Mouse (Mus musculus): ENCODE results near the gene Foxd1. TPM values are rescaled to one million over a fixed set of nuclear protein-coding genes. Genes with fewer than 3 reads are reported as not detected.

Foxd1 gene
- total and polyA plus RNA-seq, 3 experiments = 0.05 to 0.06 TPM; not detected in 1

DNA sequence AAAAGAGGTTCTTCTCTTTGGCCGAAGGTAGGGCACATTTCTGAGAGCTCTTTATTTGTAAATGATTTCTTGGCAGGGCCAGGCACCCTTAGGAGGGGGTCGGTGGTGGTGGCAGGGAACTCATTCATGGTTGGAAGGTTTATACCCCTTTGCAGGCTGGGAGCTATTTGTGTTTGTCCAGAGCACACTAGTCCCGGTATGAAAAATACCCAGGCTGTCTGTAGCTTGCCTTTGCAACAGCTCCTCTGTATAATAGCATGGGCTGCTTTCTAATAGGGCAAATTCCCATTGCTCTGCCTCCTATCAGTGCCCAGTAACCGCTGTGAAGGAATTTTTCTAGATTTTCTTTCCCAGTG is 37.6 kb downstream of the Foxd1 start:
- H3K36me3 ChIP-seq (ENCODE audit: control insufficient read depth, insufficient read depth, low read length) = no peaks in the 10 kb centered on the region
- H3K27ac ChIP-seq = no peak overlapping the region
- no peak for DNase-seq
- TF ChIP-seq EP300 (IDR thresholded peaks at IDR 0.05; ENCODE audit: insufficient read depth, low read depth, low read length) = no peak
- peaks cover 19% of the 10 kb centered on the region for H3K27me3 ChIP-seq (ENCODE audit: control insufficient read depth, insufficient read depth, low read length)
- no peaks in the 10 kb centered on the region for H3K4me1 ChIP-seq (ENCODE audit: control insufficient read depth, insufficient read depth, low read length)
- H3K79me2 ChIP-seq (replicated peaks; ENCODE audit: control insufficient read depth, insufficient read depth, low read length) = no peaks in the 10 kb centered on the region
- intact Hi-C loops (cut with DNase I) = no loop called here
- 14% methylated on average over 4 of the region's 4 CpGs for WGBS
- H3K9ac ChIP-seq (ENCODE audit: low read depth, low read length) = no peak overlapping the region
- no peak overlapping the region for H3K4me3 ChIP-seq

DNA sequence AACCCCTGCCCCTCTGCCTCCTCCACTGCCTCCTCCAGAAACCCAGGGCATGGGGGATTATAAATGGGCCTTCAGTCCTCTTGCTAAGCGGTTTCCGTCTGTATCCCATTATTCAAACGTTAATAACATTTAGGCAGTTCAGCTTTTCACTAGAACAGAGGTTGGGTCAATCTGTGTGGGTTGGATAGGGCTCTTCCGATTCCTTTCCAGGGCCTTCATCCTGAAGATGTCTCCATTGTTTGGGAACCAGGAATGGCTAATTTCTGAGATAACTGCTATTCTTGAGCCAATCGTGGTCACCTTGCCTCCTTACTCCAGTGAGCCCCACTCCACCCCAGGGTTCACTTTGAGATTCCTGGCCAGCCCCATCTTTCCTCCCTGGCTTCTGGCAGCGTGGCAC is 38.0 kb downstream of the Foxd1 start:
- TF ChIP-seq CTCF (IDR thresholded peaks at IDR 0.05) (no peak), EP300 (IDR thresholded peaks at IDR 0.05; ENCODE audit: insufficient read depth, low read depth, low read length) (no peak), POLR2A (IDR thresholded peaks at IDR 0.05; ENCODE audit: insufficient read depth, low read depth, low read length) (no peak)
- H3K4me3 ChIP-seq = no peak overlapping the region
- H3K79me2 ChIP-seq (replicated peaks; ENCODE audit: control insufficient read depth, insufficient read depth, low read length) = no peaks in the 10 kb centered on the region
- no peaks in the 10 kb centered on the region for H3K36me3 ChIP-seq (ENCODE audit: control insufficient read depth, insufficient read depth, low read length)
- peaks cover 19% of the 10 kb centered on the region for H3K27me3 ChIP-seq (ENCODE audit: control insufficient read depth, insufficient read depth, low read length)
- DNase-seq = no peak
- H3K9ac ChIP-seq (ENCODE audit: low read depth, low read length) = no peak overlapping the region
- 54% methylated on average over 6 of the region's 6 CpGs for WGBS
- intact Hi-C loops (cut with DNase I) = no loop called here
- no peaks in the 10 kb centered on the region for H3K4me1 ChIP-seq (ENCODE audit: control insufficient read depth, insufficient read depth, low read length)
- H3K27ac ChIP-seq = no peak overlapping the region

DNA sequence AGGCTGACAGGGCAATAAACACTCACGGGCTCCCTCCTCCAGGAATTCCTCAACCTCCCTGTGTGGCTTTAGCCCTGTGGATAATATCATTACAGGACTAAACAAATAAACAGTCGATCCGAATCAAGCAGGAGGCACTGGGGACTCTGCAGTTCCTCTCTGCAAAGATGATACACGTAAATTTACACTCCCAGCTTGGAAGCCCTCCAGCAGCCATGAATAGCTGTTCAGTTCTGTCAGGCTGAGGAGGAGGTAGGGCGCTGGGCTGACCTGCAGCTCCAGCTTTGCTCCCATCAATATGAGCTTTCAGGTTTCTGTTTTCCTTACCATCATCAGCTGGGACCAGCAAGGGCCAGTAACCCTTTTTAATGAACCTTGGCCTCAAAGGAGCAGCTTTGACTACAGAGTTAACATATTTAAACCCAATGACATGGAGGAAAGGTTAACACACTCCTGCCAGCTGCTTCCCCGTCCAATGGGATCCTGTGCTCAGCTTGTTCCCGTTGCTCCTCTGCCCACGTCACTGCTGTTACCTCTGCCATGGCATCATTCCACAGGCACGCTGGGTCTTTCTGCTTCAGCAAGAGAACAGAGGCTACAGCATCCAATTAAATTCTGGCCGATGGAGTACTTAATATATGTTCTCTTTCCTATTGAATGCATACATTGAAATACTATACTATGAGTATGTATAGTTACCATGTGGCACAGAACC is 39.5 kb downstream of the Foxd1 start:
- Histone ChIP-seq H3K4me3 (no peak overlapping the region), H3K9ac (ENCODE audit: low read depth, low read length) (no peak overlapping the region), H3K4me1 (ENCODE audit: control insufficient read depth, insufficient read depth, low read length) (no peaks in the 10 kb centered on the region), H3K79me2 (replicated peaks; ENCODE audit: control insufficient read depth, insufficient read depth, low read length) (no peaks in the 10 kb centered on the region), H3K27me3 (ENCODE audit: control insufficient read depth, insufficient read depth, low read length) (peaks cover 19% of the 10 kb centered on the region), H3K36me3 (ENCODE audit: control insufficient read depth, insufficient read depth, low read length) (no peaks in the 10 kb centered on the region), H3K27ac (no peak overlapping the region)
- TF ChIP-seq EP300 (IDR thresholded peaks at IDR 0.05; ENCODE audit: insufficient read depth, low read depth, low read length) (no peak), POLR2A (IDR thresholded peaks at IDR 0.05; ENCODE audit: insufficient read depth, low read depth, low read length) (no peak), CTCF (IDR thresholded peaks at IDR 0.05) (no peak)
- WGBS = 31% methylated on average over 10 of the region's 10 CpGs
- intact Hi-C loops (cut with DNase I) = no loop called here
- peak in 1 of 2 experiments; percentile 5 for DNase-seq

Other genes starting within 250 kb of the Foxd1 start
- 1 to 10 TPM; 4.6 to 5.2 TPM for gene Arhgef28, start 147.8 kb upstream of the Foxd1 start, total RNA-seq (2021)
- gene Arhgef28, start 147.8 kb upstream of the Foxd1 start, polyA plus RNA-seq (2012; rRNA removed) = 2.4 and 3.8 TPM in 2 replicates
- gene Utp15, start 91.2 kb upstream of the Foxd1 start, total RNA-seq (2021) = 1 to 10 TPM; 5.7 to 6.7 TPM
- 4.2 and 6.2 TPM in 2 replicates for gene Utp15, start 91.2 kb upstream of the Foxd1 start, polyA plus RNA-seq (2012; rRNA removed)
- 10 to 100 TPM; 35.6 to 46.8 TPM for gene Ankra2, start 91.2 kb upstream of the Foxd1 start, total RNA-seq (2021)
- 11.3 and 17.2 TPM in 2 replicates for gene Ankra2, start 91.2 kb upstream of the Foxd1 start, polyA plus RNA-seq (2012; rRNA removed)
- not detected for gene Gm21976, start 74.4 kb upstream of the Foxd1 start, total RNA-seq (2021)
- gene Gm21976, start 74.4 kb upstream of the Foxd1 start, polyA plus RNA-seq (2012; rRNA removed) = not detected in 2 replicates
- 100 to 1,000 TPM; 193 to 218 TPM for gene Btf3, start 37.2 kb upstream of the Foxd1 start, total RNA-seq (2021)
- 88.2 and 135 TPM in 2 replicates for gene Btf3, start 37.2 kb upstream of the Foxd1 start, polyA plus RNA-seq (2012; rRNA removed)
- not detected for gene Gm10320, start 137.8 kb downstream of the Foxd1 start, total RNA-seq (2021)
- gene Gm10320, start 137.8 kb downstream of the Foxd1 start, polyA plus RNA-seq (2012; rRNA removed) = 0.27 TPM in 1 of 2 replicates, not detected in the other